Mouse (Mus musculus) neural tube, embryonic 11.5 days (tissue): ENCODE results near the gene Tmcc1. TPM values are rescaled to one million over a fixed set of nuclear protein-coding genes. Genes with fewer than 3 reads are reported as not detected.
"Not testable (repeated sequence)": the region's sequence is repeated elsewhere in the genome, so short reads cannot be mapped to it uniquely, and the experiment has no call there.

Experiments
- ATAC-seq: fragments of 200-750 bp; cut with Nextera tagmentation; 2 replicates; pipeline ENCODE4 v1.8.0; 2017; ENCODE audit warnings: moderate number of reproducible peaks, mild to moderate bottlenecking, moderate TSS enrichment, moderate library complexity; ENCODE audit not compliant: insufficient read depth, low FRiP score, low TSS enrichment
- DNase-seq: peaks from one replicate; pipeline ENCODE4 v3.0.0-alpha.2; 2015; ENCODE audit warnings: low spot score
- H3K27ac ChIP-seq: fragments of 300-500 bp; sonication (generic); 2 replicates; pipeline ENCODE4 v1.5.1; 2014; ENCODE audit warnings: low read depth, mild to moderate bottlenecking, low read length
- H3K27me3 ChIP-seq: fragments of 300-500 bp; sonication (generic); 2 replicates; pipeline ENCODE4 v1.6.1; 2014; ENCODE audit warnings: mild to moderate bottlenecking, low read length, mixed read lengths; ENCODE audit not compliant: control insufficient read depth, insufficient read depth
- H3K36me3 ChIP-seq: fragments of 300-500 bp; sonication (generic); 2 replicates; pipeline ENCODE4 v1.6.1; 2014; ENCODE audit warnings: mild to moderate bottlenecking, low read length, moderate library complexity, mixed read lengths; ENCODE audit not compliant: control insufficient read depth, insufficient read depth
- H3K4me1 ChIP-seq: fragments of 300-500 bp; sonication (generic); 2 replicates; pipeline ENCODE4 v1.6.1; 2014; ENCODE audit warnings: low read length, mixed read lengths; ENCODE audit not compliant: control insufficient read depth, insufficient read depth
- H3K4me2 ChIP-seq: fragments of 300-500 bp; sonication (generic); 2 replicates; pipeline ENCODE4 v1.6.1; 2014; ENCODE audit warnings: low read depth, mild to moderate bottlenecking, moderate library complexity
- H3K4me3 ChIP-seq: fragments of 300-500 bp; sonication (generic); 2 replicates; pipeline ENCODE4 v1.5.1; 2014; ENCODE audit warnings: low read depth, low read length
- H3K9ac ChIP-seq: fragments of 300-500 bp; sonication (generic); 2 replicates; pipeline ENCODE4 v1.6.1; 2014; ENCODE audit warnings: mild to moderate bottlenecking, low read length
- H3K9me3 ChIP-seq: fragments of 300-500 bp; sonication (generic); 2 replicates; pipeline ENCODE4 v1.6.1; 2016; ENCODE audit warnings: low read length; ENCODE audit not compliant: control insufficient read depth
- WGBS: fragments of 180-500 bp; shearing (Covaris S2); extraction: QIAGEN DNeasy Blood & Tissue Kit; methylation state at CpG from one replicate; pipeline ENCODE4 v1.1.7; 2014; 5-methylcytosine and 5-hydroxymethylcytosine counted together
- polyA plus RNA-seq: library from polyadenylated mRNA; unstranded; fragments of >200 nt; fragmentation: Nextera tagmentation; extraction: Ambion mirVana; gene quantifications from 2 replicates; pipeline ENCODE4 v1.2.1, GENCODE M21; 2014

Tmcc1 gene
- polyA plus RNA-seq, 1 experiment from 2014 or later, result 19.8 TPM

DNA sequence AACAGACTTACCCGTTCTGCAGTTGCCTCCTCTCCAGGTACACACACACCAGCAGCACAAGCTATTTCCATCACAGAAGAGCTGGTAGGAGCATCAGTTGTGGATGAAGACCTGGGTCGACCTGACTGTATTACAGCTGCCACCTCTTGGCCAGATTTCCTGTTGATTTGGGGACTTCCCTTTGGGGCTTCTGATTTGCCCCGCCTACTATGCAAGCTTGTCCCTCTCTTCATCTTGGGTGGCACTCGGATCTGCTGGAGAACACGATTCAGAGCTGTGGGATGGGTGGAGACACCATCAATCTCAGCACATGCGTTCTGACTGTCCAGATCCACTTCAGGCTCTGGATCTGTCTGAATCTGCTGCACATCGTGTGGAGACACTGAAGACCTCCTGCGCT lies 59.5 kb downstream of the Tmcc1 start:
- Histone ChIP-seq H3K4me2 (no peak overlapping the region), H3K9ac (no peak overlapping the region), H3K4me3 (no peak overlapping the region), H3K4me1 (no peaks in the 10 kb centered on the region), H3K36me3 (no peaks in the 10 kb centered on the region), H3K9me3 (no peaks in the 10 kb centered on the region), H3K27ac (no peak overlapping the region), H3K27me3 (no peaks in the 10 kb centered on the region)
- DNase-seq, result no peak
- WGBS, result 78% methylated on average over 8 of the region's 8 CpGs
- no peak for ATAC-seq

DNA sequence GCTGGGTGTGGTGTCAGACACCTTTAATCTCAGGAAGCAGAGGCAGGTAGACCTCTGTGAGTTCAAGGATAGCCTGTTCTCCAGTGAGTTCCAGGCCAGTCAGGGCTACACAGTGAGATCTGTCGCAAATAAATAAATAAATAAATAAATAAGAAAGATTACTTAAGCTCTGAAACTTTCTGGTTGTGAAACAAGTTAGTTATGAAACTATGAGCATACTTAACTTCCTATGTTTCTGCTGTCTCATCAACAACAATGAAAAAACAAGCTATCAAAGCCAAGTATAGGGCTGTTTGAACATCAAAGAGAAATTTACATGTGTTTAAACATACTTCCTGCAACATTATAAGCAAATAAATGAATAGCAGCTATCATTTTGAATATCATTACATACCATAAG lies 61.5 kb downstream of the Tmcc1 start:
- Histone ChIP-seq H3K9ac (no peak overlapping the region), H3K4me2 (no peak overlapping the region), H3K9me3 (no peaks in the 10 kb centered on the region), H3K36me3 (no peaks in the 10 kb centered on the region), H3K4me3 (no peak overlapping the region), H3K4me1 (no peaks in the 10 kb centered on the region), H3K27me3 (no peaks in the 10 kb centered on the region), H3K27ac (no peak overlapping the region)
- 88% methylated on average over 1 of the region's 1 CpGs for whole genome bisulfite sequencing
- no peak for DNase-seq
- ATAC-seq, result no peak

DNA sequence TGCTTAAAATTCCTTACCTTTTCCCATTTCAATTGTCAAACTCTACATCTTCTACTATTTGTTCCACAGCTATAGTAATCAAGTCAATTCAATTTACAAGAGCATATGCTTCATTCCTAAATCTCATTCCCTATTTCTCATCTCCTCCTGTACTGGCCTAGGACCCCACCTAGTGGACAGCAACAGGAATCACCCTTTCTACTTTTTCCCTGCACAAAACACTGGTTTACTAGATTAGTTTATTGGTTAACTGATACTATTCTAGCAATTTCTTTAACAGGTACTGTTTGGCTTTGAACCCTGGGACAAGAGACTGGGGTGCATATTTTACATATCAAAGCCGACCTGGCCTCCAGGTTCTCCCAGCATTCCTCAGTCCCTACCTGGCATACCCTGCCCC lies 64.6 kb downstream of the Tmcc1 start:
- no peak overlapping the region for H3K4me2 ChIP-seq
- no peak overlapping the region for H3K9ac ChIP-seq
- DNase-seq (no peak), ATAC-seq (no peak)
- no peak overlapping the region for H3K4me3 ChIP-seq
- no peaks in the 10 kb centered on the region for H3K4me1 ChIP-seq
- WGBS, result 0% methylated on average over 1 of the region's 1 CpGs
- H3K9me3 ChIP-seq, result no peaks in the 10 kb centered on the region
- no peak overlapping the region for H3K27ac ChIP-seq
- H3K36me3 ChIP-seq, result no peaks in the 10 kb centered on the region
- no peaks in the 10 kb centered on the region for H3K27me3 ChIP-seq

DNA sequence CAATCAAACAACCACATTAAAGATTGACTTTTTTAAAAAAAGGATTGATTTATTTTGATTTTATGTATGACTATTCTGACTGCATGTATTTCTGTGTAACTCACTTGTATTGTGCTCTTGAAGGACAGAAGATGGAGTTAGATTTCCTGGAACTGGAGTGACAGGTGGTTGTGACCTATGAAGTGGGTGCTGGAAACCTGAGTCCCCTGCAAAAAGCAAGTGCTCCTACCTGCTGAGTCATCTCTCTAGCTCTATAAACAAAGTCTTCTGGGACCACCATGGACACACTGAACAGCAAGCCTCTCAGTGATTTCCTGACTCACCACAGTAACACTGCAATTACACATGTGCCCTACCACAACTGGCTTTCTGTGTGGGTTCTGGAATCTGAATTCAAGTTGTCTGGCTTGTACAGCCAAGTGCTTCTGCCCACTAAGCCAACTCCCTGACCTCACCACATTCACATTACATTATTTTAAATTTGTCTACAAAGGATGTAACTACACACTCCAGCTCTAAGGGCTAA lies 65.3 kb downstream of the Tmcc1 start:
- Histone ChIP-seq H3K36me3 (no peaks in the 10 kb centered on the region), H3K9me3 (no peaks in the 10 kb centered on the region), H3K4me2 (no peak overlapping the region), H3K27ac (no peak overlapping the region), H3K27me3 (no peaks in the 10 kb centered on the region), H3K4me3 (no peak overlapping the region), H3K4me1 (no peaks in the 10 kb centered on the region), H3K9ac (no peak overlapping the region)
- no peak for DNase-seq
- ATAC-seq, result no peak

DNA sequence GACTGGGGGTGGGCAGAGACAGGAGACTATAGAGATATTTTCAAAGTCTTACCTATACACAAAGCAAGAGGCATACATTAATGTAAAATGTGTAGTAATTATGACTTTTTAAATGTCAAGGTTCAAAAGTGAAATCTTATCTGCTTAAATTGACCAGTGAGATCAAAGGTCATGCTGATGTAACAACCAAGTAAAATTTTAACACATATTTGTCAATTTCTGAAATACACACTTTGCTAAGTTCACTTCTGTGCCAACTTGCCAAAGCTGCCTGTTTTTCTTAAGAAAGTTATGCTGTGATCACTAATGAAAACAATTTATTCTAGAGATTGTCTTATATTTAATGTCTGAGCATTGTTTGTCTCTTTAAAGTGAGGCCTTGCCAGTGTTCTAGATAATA lies 66.7 kb downstream of the Tmcc1 start:
- Histone ChIP-seq H3K9me3 (no peaks in the 10 kb centered on the region), H3K27me3 (no peaks in the 10 kb centered on the region), H3K4me2 (no peak overlapping the region), H3K9ac (no peak overlapping the region), H3K36me3 (no peaks in the 10 kb centered on the region), H3K4me3 (no peak overlapping the region), H3K27ac (no peak overlapping the region), H3K4me1 (no peaks in the 10 kb centered on the region)
- DNase-seq (no peak), ATAC-seq (no peak)

DNA sequence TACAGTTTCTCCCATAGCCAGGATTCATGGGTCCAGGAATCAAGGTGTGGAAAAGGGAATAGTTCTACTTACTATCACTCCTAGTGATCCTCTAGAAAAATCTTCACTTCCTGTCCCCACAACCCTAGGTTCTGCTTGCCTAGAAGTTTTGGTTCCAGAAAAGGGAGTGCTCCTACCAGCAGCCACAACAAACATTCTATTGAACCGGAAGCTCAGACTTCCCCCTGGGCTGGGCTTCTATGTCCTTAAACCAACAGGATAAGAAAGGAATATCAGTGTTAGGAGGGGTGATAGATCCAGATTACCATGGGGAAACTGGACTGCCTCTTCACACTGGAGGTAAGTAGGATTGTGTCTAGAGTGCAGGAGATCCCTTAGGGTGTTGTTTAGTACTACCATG lies 70.4 kb downstream of the Tmcc1 start:
- no peaks in the 10 kb centered on the region for H3K27me3 ChIP-seq
- ATAC-seq, result no peak
- H3K9me3 ChIP-seq, result no peaks in the 10 kb centered on the region
- no peak overlapping the region for H3K4me3 ChIP-seq
- no peak overlapping the region for H3K9ac ChIP-seq
- 85% methylated on average over 1 of the region's 1 CpGs for WGBS
- no peak for DNase-seq
- H3K4me1 ChIP-seq, result no peaks in the 10 kb centered on the region
- H3K36me3 ChIP-seq, result no peaks in the 10 kb centered on the region
- H3K27ac ChIP-seq, result no peak overlapping the region
- no peak overlapping the region for H3K4me2 ChIP-seq

DNA sequence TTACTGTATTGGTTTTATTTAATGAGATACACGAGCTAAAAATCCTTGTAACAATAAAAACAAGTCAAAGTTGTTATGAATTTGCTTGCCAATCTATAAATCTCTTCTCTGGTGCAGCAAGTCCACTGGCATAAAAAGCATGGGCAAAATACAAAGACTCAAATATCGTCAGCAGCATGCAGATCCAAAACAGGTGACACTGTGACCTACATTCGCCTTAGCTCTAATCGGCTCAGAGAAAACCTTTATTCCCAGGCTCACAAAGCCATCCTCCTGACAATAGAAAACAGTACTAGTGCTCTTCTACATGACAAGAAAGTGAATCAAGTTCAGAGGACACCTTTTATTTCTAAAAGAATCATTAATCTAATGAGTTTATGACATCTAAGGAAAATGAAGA lies 73.6 kb downstream of the Tmcc1 start:
- no peaks in the 10 kb centered on the region for H3K4me1 ChIP-seq
- H3K27me3 ChIP-seq, result no peaks in the 10 kb centered on the region
- no peak for ATAC-seq
- no peak overlapping the region for H3K4me2 ChIP-seq
- H3K27ac ChIP-seq, result no peak overlapping the region
- H3K4me3 ChIP-seq, result no peak overlapping the region
- H3K9ac ChIP-seq, result no peak overlapping the region
- no peaks in the 10 kb centered on the region for H3K36me3 ChIP-seq
- no peak for DNase-seq
- no peaks in the 10 kb centered on the region for H3K9me3 ChIP-seq
- WGBS, result 74% methylated on average over 4 of the region's 4 CpGs

DNA sequence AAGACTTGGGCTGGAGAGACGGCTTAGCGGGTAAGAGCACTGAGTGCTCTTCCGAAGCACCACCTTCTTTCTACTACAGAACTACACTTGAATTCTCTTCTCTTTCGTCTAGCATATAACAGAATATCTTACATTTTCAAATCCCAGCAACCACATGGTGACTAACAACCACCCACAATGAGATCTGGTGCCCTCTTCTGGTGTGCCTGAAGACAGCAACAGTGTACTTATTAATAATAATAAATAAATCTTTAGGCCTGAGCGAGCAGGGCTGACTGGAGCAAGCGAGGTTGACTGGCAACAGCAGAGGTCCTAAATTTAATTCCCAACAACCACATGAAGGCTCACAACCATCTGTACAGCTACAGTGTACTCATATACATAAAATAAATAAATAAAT lies 76.7 kb downstream of the Tmcc1 start:
- WGBS, result 90% methylated on average over 6 of the region's 6 CpGs

DNA sequence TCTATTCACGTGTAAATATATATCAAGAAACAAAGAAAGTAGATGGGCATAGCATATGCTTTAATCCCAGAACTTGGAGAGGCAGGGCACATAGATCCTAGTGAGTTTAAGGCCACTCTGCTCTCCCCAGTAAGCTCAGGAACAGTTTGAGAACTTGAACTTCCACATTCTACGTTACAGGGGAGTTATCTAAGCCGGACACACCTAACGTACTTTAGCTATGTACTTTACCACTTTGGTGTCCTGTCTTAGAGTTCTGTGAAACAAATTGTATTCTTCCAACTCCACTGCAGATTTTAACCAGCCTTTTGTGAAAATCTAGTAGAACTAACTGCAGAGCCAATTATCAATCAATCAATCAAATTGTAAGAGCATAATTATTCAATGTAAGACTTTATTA lies 82.7 kb downstream of the Tmcc1 start:
- Histone ChIP-seq H3K4me2 (no peak overlapping the region), H3K27me3 (no peaks in the 10 kb centered on the region), H3K9ac (no peak overlapping the region), H3K27ac (no peak overlapping the region), H3K4me3 (no peak overlapping the region), H3K4me1 (no peaks in the 10 kb centered on the region), H3K36me3 (no peaks in the 10 kb centered on the region), H3K9me3 (no peaks in the 10 kb centered on the region)
- DNase-seq (no peak), ATAC-seq (no peak)
- 92% methylated on average over 4 of the region's 4 CpGs for WGBS

More for the DNA sequence above, 76.7 kb downstream of the Tmcc1 start:
- H3K9ac ChIP-seq, H3K27ac ChIP-seq, DNase-seq, H3K27me3 ChIP-seq, H3K4me3 ChIP-seq, H3K4me2 ChIP-seq, H3K4me1 ChIP-seq, H3K36me3 ChIP-seq, ATAC-seq, H3K9me3 ChIP-seq: not testable (repeated sequence)
